Mouse (Mus musculus) cerebellum, adult 2 months (tissue): Measurements from ENCODE around the gene Gtpbp2.

ENCODE experiments used
- CTCF ChIP-seq: fragments of 200-500 bp; IDR thresholded peaks from 2 replicates; pipeline ENCODE4 v1.5.1; 2011; ENCODE audit warnings: low read depth, mild to moderate bottlenecking, control low read depth, low read length, moderate library complexity, borderline replicate concordance; ENCODE audit not compliant: insufficient read depth
- POLR2A ChIP-seq: fragments of 200-500 bp; IDR thresholded peaks from 2 replicates; pipeline ENCODE4 v1.6.1; 2011; ENCODE audit warnings: low read length, control low read depth, borderline replicate concordance; ENCODE audit not compliant: insufficient read depth

DNA sequence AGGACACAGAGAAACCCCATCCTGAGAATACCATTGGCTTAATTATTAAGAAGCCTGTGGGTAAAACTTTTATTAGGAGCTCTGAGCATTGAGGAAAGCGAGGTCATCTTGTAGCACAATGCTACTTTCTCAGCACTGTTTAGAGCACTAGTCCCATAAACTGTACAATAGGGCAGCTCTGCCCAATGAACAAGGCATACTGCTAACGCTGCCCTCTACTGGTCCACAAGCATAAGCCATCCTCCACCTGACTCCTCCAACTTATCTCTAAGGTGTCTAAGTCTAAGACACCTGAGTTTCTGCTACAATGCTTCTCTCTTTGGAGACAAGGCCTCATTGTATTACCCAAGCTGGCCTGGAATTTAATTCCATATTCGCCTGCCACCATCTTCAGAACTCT, 9.7 kb downstream of the Gtpbp2 start:
- peak; percentile 51; the same call in 1 of the 2 replicates for TF ChIP-seq CTCF
- no peak for TF ChIP-seq POLR2A
